Mouse (Mus musculus): ENCODE data around the gene Syt7. TPM values are rescaled to one million over a fixed set of nuclear protein-coding genes. Genes with fewer than 3 reads are reported as not detected.

The Syt7 gene
- polyA plus RNA-seq, 1 experiment from 2014 or later = 4.7 TPM

GRCm38 (mm10) chr19:10404424-10404823, 15.5 kb downstream of the Syt7 start:
- no peak for DNase-seq (ENCODE audit: low spot score)
- H3K4me2 ChIP-seq (ENCODE audit: low read depth) = no peak overlapping the region
- H3K4me3 ChIP-seq (ENCODE audit: low read depth, low read length) = no peak overlapping the region
- no peak overlapping the region for H3K9ac ChIP-seq (ENCODE audit: low read length)
- no peaks in the 10 kb centered on the region for H3K27me3 ChIP-seq (ENCODE audit: control insufficient read depth, insufficient read depth, low read length)
- 76% methylated on average over 10 of the region's 10 CpGs for WGBS
- no peak for ATAC-seq (ENCODE audit: insufficient read depth, low FRiP score, low TSS enrichment)
- no peaks in the 10 kb centered on the region for H3K4me1 ChIP-seq (ENCODE audit: control insufficient read depth, insufficient read depth, low read length)
- H3K27ac ChIP-seq (ENCODE audit: low read depth, low read length) = no peak overlapping the region
- no peaks in the 10 kb centered on the region for H3K9me3 ChIP-seq (ENCODE audit: control insufficient read depth, low read length)
- H3K36me3 ChIP-seq (ENCODE audit: control insufficient read depth, insufficient read depth, low read length) = no peaks in the 10 kb centered on the region

GRCm38 (mm10) chr19:10404911-10405310, 16.0 kb downstream of the Syt7 start:
- no peak for DNase-seq (ENCODE audit: low spot score)
- Histone ChIP-seq H3K36me3 (ENCODE audit: control insufficient read depth, insufficient read depth, low read length) (no peaks in the 10 kb centered on the region), H3K9ac (ENCODE audit: low read length) (no peak overlapping the region), H3K4me3 (ENCODE audit: low read depth, low read length) (no peak overlapping the region), H3K4me2 (ENCODE audit: low read depth) (no peak overlapping the region), H3K4me1 (ENCODE audit: control insufficient read depth, insufficient read depth, low read length) (no peaks in the 10 kb centered on the region), H3K9me3 (ENCODE audit: control insufficient read depth, low read length) (no peaks in the 10 kb centered on the region), H3K27me3 (ENCODE audit: control insufficient read depth, insufficient read depth, low read length) (no peaks in the 10 kb centered on the region), H3K27ac (ENCODE audit: low read depth, low read length) (no peak overlapping the region)
- no peak for ATAC-seq (ENCODE audit: insufficient read depth, low FRiP score, low TSS enrichment)
- 81% methylated on average over 2 of the region's 2 CpGs for WGBS

- Histone ChIP-seq H3K4me2 (ENCODE audit: low read depth) (peak overlapping the region; percentile 22), H3K9me3 (ENCODE audit: control insufficient read depth, low read length) (no peaks in the 10 kb centered on the region), H3K27me3 (ENCODE audit: control insufficient read depth, insufficient read depth, low read length) (no peaks in the 10 kb centered on the region), H3K4me3 (ENCODE audit: low read depth, low read length) (peak overlapping the region; percentile 21), H3K9ac (ENCODE audit: low read length) (no peak overlapping the region; the same call in 1 of the 2 replicates), H3K27ac (ENCODE audit: low read depth, low read length) (no peak overlapping the region), H3K4me1 (ENCODE audit: control insufficient read depth, insufficient read depth, low read length) (peaks cover 20% of the 10 kb centered on the region), H3K36me3 (ENCODE audit: control insufficient read depth, insufficient read depth, low read length) (no peaks in the 10 kb centered on the region)
- under 1% methylated on average over 18 of the region's 19 CpGs for whole genome bisulfite sequencing
- DNase-seq (ENCODE audit: low spot score) = peak; percentile 94
- peak; percentile 91 for ATAC-seq (ENCODE audit: insufficient read depth, low FRiP score, low TSS enrichment)
Observed at GRCm38 (mm10) chr19:10413701-10414242, 24.9 kb downstream of the Syt7 start.

- no peaks in the 10 kb centered on the region for H3K9me3 ChIP-seq (ENCODE audit: control insufficient read depth, low read length)
- no peak for ATAC-seq (ENCODE audit: insufficient read depth, low FRiP score, low TSS enrichment)
- H3K27ac ChIP-seq (ENCODE audit: low read depth, low read length) = no peak overlapping the region
- no peaks in the 10 kb centered on the region for H3K27me3 ChIP-seq (ENCODE audit: control insufficient read depth, insufficient read depth, low read length)
- H3K4me2 ChIP-seq (ENCODE audit: low read depth) = no peak overlapping the region
- H3K36me3 ChIP-seq (ENCODE audit: control insufficient read depth, insufficient read depth, low read length) = no peaks in the 10 kb centered on the region
- H3K4me3 ChIP-seq (ENCODE audit: low read depth, low read length) = no peak overlapping the region
- no peak overlapping the region for H3K9ac ChIP-seq (ENCODE audit: low read length)
- 82% methylated on average over 5 of the region's 5 CpGs for WGBS
- DNase-seq (ENCODE audit: low spot score) = no peak
- H3K4me1 ChIP-seq (ENCODE audit: control insufficient read depth, insufficient read depth, low read length) = peaks cover 20% of the 10 kb centered on the region
Observed at GRCm38 (mm10) chr19:10415508-10415907, 26.6 kb downstream of the Syt7 start.

GRCm38 (mm10) chr19:10416889-10417288, 28.0 kb downstream of the Syt7 start:
- Histone ChIP-seq H3K27ac (ENCODE audit: low read depth, low read length) (no peak overlapping the region), H3K4me2 (ENCODE audit: low read depth) (no peak overlapping the region), H3K36me3 (ENCODE audit: control insufficient read depth, insufficient read depth, low read length) (no peaks in the 10 kb centered on the region), H3K9me3 (ENCODE audit: control insufficient read depth, low read length) (no peaks in the 10 kb centered on the region), H3K27me3 (ENCODE audit: control insufficient read depth, insufficient read depth, low read length) (no peaks in the 10 kb centered on the region), H3K9ac (ENCODE audit: low read length) (no peak overlapping the region), H3K4me3 (ENCODE audit: low read depth, low read length) (no peak overlapping the region), H3K4me1 (ENCODE audit: control insufficient read depth, insufficient read depth, low read length) (peaks cover 24% of the 10 kb centered on the region)
- DNase-seq (ENCODE audit: low spot score) (no peak), ATAC-seq (ENCODE audit: insufficient read depth, low FRiP score, low TSS enrichment) (no peak)
- WGBS = 70% methylated on average over 8 of the region's 8 CpGs

- Histone ChIP-seq H3K4me1 (ENCODE audit: control insufficient read depth, insufficient read depth, low read length) (peaks cover 23% of the 10 kb centered on the region), H3K27ac (ENCODE audit: low read depth, low read length) (no peak overlapping the region), H3K36me3 (ENCODE audit: control insufficient read depth, insufficient read depth, low read length) (no peaks in the 10 kb centered on the region), H3K9ac (ENCODE audit: low read length) (no peak overlapping the region), H3K9me3 (ENCODE audit: control insufficient read depth, low read length) (no peaks in the 10 kb centered on the region), H3K4me2 (ENCODE audit: low read depth) (no peak overlapping the region), H3K27me3 (ENCODE audit: control insufficient read depth, insufficient read depth, low read length) (no peaks in the 10 kb centered on the region), H3K4me3 (ENCODE audit: low read depth, low read length) (no peak overlapping the region)
- whole genome bisulfite sequencing = 84% methylated on average over 12 of the region's 12 CpGs
- no peak for ATAC-seq (ENCODE audit: insufficient read depth, low FRiP score, low TSS enrichment)
- no peak for DNase-seq (ENCODE audit: low spot score)
Observed at GRCm38 (mm10) chr19:10417436-10417835, 28.5 kb downstream of the Syt7 start.

GRCm38 (mm10) chr19:10421986-10422976, 33.4 kb downstream of the Syt7 start:
- ATAC-seq (ENCODE audit: insufficient read depth, low FRiP score, low TSS enrichment) (peak; percentile 40; the same call in 1 of the 2 replicates), DNase-seq (ENCODE audit: low spot score) (peak; percentile 52)
- Histone ChIP-seq H3K4me2 (ENCODE audit: low read depth) (peak overlapping the region; percentile 55), H3K9me3 (ENCODE audit: control insufficient read depth, low read length) (no peaks in the 10 kb centered on the region), H3K9ac (ENCODE audit: low read length) (peak overlapping the region; percentile 54), H3K27me3 (ENCODE audit: control insufficient read depth, insufficient read depth, low read length) (0 out of 2 replicates have a peak, but pooled peaks cover 2% of the 10 kb centered on the region), H3K4me3 (ENCODE audit: low read depth, low read length) (peak overlapping the region; percentile 27), H3K27ac (ENCODE audit: low read depth, low read length) (no peak overlapping the region), H3K4me1 (ENCODE audit: control insufficient read depth, insufficient read depth, low read length) (peaks cover 27% of the 10 kb centered on the region), H3K36me3 (ENCODE audit: control insufficient read depth, insufficient read depth, low read length) (no peaks in the 10 kb centered on the region)
- 1% methylated on average over 47 of the region's 53 CpGs for WGBS

GRCm38 (mm10) chr19:10424751-10425150, 35.9 kb downstream of the Syt7 start:
- Histone ChIP-seq H3K36me3 (ENCODE audit: control insufficient read depth, insufficient read depth, low read length) (no peaks in the 10 kb centered on the region), H3K27ac (ENCODE audit: low read depth, low read length) (no peak overlapping the region), H3K9ac (ENCODE audit: low read length) (no peak overlapping the region), H3K4me2 (ENCODE audit: low read depth) (no peak overlapping the region), H3K4me3 (ENCODE audit: low read depth, low read length) (no peak overlapping the region), H3K4me1 (ENCODE audit: control insufficient read depth, insufficient read depth, low read length) (peaks cover 31% of the 10 kb centered on the region), H3K27me3 (ENCODE audit: control insufficient read depth, insufficient read depth, low read length) (0 out of 2 replicates have a peak, but pooled peaks cover 2% of the 10 kb centered on the region), H3K9me3 (ENCODE audit: control insufficient read depth, low read length) (no peaks in the 10 kb centered on the region)
- ATAC-seq (ENCODE audit: insufficient read depth, low FRiP score, low TSS enrichment) (no peak), DNase-seq (ENCODE audit: low spot score) (no peak)
- WGBS = 76% methylated on average over 1 of the region's 1 CpGs
